Mouse (Mus musculus): ENCODE results near the gene Cavin2.

Cavin2 gene
- long read RNA-seq, experiment 1, transcript Cavin2-201 (2 exons, 3,055 nt): major isoform, 20 of 21 reads
- long read RNA-seq, experiment 1, partial matches to known transcripts: 0 of 21 reads
- long read RNA-seq, experiment 1, other reads (novel, unspliced or antisense): 1 of 21 reads
- long read RNA-seq, experiment 2, transcript Cavin2-201 (2 exons, 3,055 nt): major isoform, 22 of 25 reads
- long read RNA-seq, experiment 2, partial matches to known transcripts: 0 of 25 reads
- long read RNA-seq, experiment 2, other reads (novel, unspliced or antisense): 3 of 25 reads

DNA sequence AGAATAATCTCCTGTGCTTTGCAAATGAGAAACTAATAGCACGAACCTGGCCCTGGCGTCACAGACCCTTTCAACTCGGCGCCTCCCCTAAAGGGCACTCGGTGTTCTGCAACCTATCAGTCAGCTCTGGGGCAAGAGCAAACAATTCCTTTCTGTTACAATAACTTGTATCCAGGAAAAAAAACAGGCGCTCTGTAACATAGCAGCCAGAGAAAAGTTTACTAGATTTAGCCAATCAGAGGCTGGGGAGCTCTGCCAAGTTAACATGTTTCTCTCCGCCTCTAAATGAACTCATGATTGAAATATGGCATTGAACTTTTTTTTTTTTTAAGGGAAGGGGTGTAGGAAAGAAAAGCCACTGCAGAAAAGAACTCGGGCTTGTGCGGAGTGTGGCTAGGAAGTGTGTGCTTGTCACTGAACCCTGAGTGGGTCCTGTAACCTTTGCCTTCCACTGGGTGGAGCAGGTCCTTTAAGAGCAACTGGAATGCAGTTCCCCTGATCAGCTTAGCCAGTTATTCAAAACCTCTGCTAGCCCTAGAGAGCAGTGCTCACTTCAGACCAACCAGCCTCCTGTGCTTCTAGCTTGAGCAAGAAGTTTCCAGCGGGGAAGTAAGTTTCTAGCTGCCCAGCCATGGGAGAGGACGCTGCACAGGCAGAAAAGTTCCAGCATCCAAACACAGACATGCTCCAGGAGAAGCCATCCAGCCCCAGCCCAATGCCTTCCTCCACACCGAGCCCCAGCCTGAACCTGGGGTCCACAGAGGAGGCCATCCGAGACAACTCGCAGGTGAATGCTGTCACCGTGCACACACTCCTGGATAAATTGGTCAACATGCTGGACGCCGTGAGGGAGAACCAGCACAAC, at the start of gene Cavin2:
Gene Cavin2 (plus strand): TSS at position 372 of the 865 bp plus-strand sequence.
- intact Hi-C loops (cut with DNase I): no loop called here

DNA sequence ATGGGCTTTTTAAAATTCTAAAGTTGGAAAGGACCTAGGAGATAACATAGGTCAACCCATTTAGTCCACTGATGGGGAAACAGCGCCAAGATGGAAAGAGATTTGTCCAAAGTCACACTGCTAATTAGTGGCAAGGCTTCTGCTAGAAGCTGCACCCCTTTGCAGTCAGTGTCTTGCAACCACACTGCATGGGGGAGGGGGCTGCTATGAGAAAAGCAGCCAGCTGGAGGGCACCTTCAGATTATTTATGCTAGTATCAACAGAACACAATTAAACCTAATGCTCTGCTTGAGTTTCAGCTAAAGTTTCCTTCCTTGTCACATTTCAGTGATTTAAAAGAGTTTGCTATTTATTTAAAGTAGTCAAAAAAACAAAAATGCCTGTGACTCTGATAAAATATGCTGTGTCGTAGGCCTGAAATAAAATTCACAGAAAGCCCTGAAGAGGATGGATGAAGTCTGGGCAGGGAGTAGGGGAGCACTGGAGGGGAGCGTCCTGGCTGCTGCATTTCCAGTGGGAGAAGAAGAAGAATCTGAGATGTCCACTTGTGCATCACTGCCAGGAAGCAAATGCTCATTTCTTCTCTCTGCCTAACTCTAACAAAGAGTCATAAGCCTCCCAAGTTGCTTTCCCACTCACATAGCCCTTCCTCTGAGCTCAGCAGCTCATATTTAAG, 47.5 kb upstream of the Cavin2 start:
- intact Hi-C loops (cut with DNase I): no loop called here

DNA sequence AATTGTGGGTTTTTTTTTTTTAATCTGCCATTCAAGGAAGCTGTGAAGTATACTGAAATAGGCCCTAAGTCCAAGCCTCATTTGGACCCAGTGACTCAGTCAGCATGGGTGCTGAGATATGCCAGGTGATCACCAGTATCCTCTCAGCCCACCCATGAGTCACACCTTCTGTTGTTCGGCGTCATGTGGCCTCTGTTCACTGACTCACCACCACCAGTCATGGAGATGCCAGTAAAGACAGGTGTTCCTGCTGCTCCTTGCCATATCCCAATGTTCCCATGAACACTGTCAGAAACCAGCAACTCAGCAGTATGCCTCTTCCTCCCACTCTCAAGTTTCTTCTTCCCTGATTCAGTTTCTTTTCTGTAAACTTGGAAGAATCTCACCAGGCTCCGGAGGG, 45.6 kb upstream of the Cavin2 start:
- intact Hi-C loops (cut with DNase I): no loop called here

DNA sequence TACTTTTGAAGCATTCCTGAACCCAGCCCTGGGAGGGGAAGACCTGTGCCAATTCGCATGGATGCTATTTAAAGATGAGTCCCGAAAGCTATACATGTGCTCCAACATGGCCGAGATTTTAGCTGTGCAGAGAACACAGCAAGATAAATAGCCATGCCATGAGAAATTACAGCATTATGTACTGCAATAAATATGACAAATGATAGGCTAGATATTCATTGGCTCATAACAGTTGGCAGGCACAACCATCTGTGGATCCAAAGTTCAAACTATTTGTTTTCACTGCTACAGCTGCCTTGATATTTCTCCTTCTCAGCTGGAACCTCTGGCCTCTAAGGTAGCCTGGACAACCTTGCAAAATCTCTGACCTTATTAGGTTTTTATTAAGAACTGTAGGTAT, 45.1 kb upstream of the Cavin2 start:
- intact Hi-C loops (cut with DNase I): no loop called here

DNA sequence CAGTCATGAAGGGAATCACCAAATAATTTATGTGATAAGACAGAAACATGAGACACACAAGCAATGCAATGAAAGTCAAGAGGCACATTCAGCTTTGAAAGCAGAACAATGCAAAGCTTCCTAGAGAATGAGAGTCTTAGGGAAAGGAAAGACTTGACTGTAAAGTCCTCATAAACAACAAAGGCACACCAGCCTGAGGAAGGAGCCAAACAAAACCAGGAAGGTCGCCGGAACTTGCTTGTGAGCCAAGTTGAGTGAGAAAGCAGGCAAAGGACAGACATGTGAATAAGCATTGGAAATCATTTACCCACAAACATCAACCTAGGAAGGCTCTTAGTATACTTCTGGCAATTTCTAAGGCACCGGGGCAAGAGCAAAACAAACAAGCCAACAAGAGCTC, 43.5 kb upstream of the Cavin2 start:
- intact Hi-C loops (cut with DNase I): no loop called here

DNA sequence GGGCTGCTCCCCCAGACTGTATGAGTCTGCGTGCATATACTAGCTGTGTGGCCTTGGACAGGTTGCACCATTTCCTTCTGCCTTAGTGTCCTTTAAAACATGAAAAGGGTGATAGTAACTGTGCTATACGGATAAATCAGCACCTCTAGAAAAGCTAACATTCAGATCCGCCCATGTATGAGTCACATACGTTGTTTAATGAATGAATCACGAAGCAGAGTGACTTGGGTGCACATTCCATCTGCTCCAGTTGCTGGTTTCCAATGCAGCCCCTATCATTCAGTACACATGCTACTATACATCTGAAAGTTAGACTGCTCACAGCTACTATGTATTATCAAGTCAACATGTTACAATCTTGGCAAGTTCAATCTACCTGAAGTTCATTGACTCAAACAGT, 38.6 kb upstream of the Cavin2 start:
- intact Hi-C loops (cut with DNase I): no loop called here

DNA sequence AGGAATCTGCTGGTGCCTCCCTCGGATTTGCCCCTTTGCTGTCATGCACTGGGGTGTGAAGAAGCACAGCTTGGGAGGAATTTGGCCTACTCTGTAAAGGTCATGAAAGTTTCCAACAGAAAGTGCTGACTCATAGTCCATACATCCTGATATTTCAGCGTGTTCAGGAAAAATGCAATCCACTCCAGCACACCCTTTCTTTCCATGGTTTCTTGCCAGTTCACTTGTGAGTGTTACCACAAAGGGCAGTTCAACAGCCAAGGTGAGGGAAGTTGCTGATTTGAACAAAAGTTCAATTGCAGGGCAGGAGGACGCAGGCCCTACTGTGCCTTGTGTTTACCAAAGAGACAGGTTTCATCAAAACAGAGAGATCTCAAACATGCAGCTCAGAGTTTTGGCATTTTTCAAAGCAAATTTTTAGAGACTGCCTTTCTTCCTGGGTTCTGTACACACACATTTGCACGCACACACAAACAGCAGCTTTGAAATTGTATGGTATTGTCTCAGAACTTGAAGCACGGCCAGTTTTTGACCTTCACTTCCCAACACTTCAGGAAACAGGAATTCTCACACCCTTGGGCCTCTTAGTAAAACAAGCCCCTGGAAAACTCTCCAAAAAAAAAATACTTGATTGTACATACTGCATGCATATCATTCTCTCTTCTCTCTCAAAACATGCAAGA, 23.7 kb upstream of the Cavin2 start:
- intact Hi-C loops (cut with DNase I): no loop called here

DNA sequence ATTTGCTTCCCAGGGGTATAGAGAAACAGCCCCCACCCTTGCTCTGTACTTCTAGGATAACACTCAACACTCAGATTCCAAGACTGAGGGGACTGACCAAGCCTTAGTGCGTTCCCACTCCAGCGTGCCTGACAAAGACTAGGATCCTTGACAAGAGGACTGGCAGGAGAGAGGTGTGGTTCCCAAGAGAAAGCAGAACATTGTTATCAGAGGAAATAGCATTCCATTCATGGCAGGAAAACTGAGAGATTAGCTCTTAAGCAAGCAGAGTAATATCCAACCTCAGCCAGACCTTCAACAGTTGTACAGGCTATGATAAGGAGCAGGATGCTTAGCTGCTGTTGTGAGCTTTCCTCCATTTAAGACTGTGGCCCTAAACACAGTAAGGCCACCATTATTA, 23.0 kb upstream of the Cavin2 start:
- intact Hi-C loops (cut with DNase I): no loop called here

DNA sequence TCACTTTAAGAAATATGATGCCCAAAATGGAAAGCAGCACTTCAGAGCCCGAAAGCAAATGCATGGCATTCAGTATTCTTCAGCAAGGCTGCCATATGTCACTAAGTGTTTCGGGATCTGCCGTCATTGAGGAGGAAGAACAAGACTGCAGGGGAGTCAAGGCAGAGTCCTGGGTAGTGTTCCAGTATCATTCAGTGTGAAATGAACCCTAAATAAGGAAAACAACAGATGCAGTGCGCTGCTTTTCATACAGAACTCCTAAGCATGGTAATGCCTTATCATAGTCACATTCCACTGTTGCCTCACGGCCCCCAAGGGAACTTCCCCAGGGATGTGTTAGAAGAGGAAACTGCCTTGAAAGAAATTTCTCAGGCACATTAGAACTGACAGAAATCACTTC, 21.8 kb upstream of the Cavin2 start:
- intact Hi-C loops (cut with DNase I): no loop called here

DNA sequence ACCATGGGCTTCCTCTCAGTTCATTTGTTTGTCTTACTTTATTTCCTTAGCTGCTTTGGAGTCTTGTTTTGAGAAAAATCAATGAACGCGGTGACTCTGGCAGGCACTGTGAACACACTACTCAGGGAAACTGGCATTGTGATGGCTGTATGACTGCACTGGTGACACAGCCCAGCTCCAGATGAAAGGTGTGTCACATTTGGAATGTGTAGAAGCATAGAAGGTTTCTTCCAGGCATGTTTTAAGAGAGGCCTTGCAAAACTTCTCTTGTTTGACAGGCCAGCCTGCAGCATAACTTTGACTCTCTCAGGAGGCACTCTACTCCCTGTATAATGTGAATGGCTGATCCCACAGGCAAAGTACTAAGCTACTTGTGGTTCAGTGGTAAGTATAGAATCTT, 20.7 kb upstream of the Cavin2 start:
- intact Hi-C loops (cut with DNase I): no loop called here

DNA sequence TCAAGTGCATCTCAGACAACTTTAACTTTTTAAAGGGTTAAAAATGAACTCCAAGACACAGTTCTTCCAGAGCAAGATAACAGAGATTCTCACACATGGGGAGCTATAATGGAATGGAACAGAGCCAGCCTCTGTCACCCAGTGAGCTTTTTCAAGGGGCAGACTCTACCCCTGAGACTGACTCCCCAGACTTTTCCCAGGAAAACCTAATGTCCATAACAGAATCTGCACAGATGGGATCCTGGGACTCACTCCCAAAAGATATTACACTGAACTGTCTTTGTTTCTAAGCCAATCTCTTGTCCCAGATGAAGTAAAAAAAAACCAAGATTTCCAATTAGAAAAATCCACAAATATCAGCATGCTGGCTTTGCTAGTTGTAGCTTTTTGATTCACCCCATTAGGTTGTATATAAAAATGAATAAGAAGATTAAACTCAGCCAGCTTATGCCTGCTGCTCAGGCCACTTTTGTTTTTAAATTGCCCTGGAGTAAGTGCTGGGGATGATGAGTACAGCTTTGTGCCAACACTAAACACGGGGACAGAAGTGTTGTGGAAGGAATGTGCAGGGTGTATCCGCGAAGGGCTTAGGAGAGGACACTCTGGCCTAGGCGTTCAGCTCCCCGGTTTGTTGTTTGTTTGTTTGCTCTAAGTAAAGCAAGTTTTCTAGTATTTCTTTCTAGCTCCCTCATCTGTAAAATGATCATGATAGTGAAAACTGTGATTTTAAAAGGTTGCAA, 18.6 kb upstream of the Cavin2 start:
- intact Hi-C loops (cut with DNase I): no loop called here

DNA sequence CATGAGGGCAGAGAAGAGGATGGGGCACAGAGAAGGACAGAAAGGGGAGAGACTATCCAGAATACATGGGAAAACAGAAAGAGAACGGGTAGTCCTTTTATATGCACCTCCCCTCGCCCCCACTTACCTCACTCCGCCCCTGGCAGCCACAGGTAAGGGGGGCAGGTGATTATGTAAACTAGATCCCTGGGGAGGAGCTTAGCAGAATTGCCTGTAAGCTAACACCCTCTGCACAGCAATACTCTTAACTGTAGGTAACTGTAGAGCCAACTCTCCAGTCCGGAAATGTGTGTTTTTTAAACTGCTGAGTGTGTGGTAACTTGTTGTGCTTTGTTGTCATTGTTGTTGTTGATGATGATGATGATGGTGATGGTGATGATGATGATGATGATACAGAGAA, 17.1 kb upstream of the Cavin2 start:
- intact Hi-C loops (cut with DNase I): no loop called here

DNA sequence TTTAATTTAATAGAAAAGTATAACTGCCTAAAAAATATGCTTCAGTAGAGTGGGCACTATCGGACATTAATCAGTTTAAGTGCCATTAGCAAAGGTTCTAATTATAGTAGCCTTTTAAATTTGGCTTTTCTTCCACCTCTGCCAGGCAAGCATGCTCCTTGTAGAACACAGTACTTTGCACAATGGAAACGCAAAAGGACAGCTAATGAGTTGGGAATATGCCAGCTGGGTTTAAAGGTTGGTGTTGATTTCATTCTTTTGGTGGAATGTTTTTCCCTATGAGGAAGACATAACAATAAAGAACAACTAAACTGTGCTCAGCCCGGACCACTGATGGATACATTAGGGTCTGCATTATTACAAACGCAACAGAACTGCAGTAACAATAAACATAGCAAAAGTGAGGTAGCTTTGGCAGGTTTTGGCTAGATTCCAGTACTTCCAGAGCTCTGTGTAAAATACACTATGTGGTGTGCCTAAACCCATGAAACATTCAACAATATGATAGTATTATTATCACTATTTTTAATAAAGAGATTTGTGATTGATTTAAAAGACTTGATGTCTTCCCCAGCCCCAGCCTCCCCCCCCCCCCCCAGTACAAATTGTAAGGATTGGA, 16.2 kb upstream of the Cavin2 start:
- intact Hi-C loops (cut with DNase I): no loop called here

DNA sequence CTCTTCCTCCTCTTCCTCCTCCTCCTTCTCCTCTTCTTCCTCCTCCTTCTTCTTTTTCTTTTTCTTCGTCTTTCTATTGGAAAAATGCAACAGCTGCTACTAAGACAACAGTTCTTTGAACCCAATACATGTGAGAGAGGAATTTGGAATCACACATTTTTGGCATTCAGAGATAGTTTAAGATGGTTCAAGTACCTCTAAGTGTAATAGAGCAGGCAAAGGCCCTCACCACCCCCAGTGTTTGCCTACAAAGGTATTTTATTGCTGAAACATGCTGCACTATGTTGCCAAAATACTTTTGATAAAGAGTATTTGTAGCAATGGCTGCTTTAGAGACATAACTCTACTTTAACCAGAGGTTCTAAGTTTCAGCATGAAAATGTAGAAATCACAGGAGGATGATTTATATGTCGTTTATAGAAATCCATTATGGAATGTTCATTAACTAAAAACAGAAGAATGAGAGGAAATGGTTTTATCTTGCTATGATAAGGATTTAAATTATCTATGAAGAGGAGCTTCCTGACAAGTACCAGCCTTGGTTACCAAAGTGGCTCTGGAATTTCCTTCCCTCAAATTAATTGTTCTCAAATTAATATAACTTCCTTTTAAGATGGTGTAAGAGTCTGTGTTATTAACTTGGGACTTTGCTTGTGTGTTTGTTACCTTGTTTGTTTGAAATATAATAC, 10.9 kb upstream of the Cavin2 start:
- intact Hi-C loops (cut with DNase I): no loop called here

DNA sequence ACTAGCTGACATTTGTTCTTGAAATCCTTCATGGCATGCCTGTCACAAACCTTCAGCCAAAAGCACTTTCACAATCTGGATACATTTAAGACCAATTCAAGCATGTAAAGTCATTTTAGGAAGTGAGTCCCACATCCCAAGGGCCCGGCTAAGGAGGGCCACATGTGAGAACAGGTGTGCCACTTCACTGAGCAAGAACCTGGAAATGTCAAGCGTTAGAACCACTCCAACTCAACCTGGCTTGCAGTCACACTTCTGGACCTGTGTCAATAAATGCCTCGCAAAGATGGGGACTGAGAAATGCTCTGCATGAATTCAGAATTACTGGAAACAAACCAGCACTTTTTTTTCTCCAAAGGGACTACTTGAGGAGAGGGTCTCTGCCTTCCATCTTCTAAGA, 725 bp upstream of the Cavin2 start:
- intact Hi-C loops (cut with DNase I): no loop called here

DNA sequence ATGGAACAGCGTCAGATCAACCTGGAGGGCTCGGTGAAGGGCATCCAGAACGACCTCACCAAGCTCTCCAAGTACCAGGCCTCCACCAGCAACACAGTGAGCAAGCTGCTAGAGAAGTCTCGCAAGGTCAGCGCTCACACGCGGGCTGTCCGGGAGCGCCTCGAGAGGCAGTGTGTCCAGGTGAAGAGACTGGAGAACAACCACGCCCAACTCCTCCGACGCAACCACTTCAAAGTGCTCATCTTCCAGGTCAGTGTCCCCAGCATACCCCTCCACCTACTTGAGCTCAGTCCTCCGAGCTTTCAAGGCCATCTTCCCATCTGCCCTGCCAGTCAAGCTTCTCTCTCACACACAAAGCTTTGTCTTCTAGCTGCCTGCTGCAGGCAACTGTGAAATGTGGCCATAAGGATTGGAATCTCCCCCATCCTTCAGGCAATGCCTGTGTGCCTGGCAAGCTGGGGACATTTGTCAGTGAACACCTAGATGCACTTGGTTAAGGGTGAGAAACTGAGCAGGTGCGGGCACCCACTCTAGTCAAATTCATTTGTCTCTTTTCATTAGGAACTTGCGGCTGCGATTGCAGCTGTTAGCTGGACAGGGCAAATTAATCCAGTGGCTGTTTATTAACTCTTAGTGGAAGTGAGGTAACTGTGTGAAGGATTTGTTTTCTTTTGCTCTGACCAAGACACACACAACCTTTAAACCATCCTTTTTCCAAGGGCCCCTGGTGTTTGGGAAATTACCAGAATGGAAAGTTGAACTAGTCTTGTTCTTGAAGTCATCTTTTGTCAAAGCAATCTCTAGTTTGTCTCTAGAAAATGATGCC, 907 bp downstream of the Cavin2 start:
- intact Hi-C loops (cut with DNase I): no loop called here

DNA sequence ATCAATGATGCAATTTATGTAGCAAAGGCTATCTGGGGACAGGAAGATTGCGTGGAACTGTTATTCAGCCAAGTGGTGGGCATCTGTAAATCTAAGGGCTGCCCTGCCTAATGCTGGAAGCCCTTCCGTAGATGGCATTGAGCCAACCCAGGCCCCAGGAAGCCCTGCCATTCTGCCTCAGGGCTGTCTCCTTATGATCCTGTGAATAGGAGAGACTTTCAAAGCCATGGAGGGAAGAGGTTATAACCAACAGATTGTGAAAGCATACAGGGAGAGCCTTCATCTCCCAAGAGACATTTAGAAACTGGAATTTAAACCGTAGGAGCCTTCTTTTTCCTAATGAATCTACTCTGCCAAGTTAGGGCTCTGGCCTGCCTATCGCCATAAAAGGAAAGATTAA, 1.7 kb downstream of the Cavin2 start:
- intact Hi-C loops (cut with DNase I): no loop called here

DNA sequence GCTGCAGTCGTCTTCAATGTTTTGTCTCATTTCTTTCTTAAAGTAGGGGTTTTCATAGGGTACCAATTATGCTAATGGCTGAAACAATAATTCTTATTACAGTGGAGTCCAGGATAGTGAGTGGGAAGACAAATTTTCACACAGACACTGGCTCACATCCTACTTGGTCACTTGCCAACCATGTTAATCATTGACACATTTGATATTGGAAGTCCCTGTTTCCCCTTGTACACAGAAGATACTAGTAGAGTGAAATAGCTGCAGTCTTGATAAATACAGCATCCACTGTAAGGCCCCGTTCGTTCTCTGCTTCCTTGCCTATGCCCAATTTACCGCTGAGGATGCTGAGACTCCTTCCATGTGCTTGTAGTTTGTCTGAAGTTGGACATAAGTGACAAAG, 3.4 kb downstream of the Cavin2 start:
- intact Hi-C loops (cut with DNase I): no loop called here

DNA sequence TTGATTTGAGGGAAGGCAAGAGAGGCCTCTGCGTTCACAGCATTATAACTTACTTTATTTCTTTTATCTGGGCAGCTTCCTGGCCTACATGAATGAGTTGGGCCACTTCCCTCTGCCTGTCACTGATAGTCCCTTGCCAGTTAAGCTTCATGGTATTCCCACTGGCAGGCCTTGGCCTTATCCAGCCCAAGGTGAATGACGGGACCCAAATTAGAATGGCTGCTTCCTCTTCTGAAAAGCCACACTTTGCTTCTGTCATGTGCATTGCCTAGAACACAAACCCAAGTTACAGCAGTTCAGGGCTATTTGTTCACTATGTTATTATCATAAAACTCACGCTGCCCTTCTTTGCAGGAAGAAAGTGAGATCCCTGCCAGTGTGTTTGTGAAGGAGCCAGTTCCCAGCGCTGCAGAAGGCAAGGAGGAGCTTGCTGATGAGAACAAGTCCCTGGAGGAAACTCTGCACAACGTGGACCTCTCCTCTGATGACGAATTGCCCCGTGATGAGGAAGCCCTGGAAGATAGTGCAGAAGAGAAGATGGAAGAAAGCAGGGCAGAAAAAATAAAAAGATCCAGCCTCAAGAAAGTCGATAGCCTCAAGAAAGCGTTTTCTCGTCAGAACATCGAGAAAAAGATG, 11.5 kb downstream of the Cavin2 start:
- intact Hi-C loops (cut with DNase I): no loop called here

All from adrenal gland (tissue).